Mouse (Mus musculus) left cerebral cortex, adult 2 months (tissue): Measurements from ENCODE around the gene Zfhx2. TPM values are rescaled to one million over a fixed set of nuclear protein-coding genes. Genes with fewer than 3 reads are reported as not detected.
"Not testable (repeated sequence)": the region's sequence is repeated elsewhere in the genome, so short reads cannot be mapped to it uniquely, and the experiment has no call there.

Experiments used
- DNase-seq, 2 experiments: peaks; one replicate each; pipeline ENCODE4 v3.0.0; 2021 to 2022; ENCODE audit warnings: low spot score in 2 of 2, mixed read lengths in 1 of 2; ENCODE audit errors: extremely low spot score in 1 of 2
- H3K27ac ChIP-seq: fragments of 200-600 bp; 2 replicates; pipeline ENCODE4 v1.8.1; 2022
- H3K4me3 ChIP-seq: fragments of 200-600 bp; 2 replicates; pipeline ENCODE4 v1.8.1; 2022
- CTCF ChIP-seq: fragments of 200-600 bp; IDR thresholded peaks from 2 replicates; pipeline ENCODE4 v1.8.1; 2022; ENCODE audit warnings: antibody characterized with exemption, mild to moderate bottlenecking, moderate library complexity
- intact Hi-C: fragments of 180-260 bp; cut with DNase I; formaldehyde crosslinking; loops from one replicate; pipeline ENCODE4 v1.15.1; 2025
- total RNA-seq, 2 experiments: library from RNA; stranded (reverse); gene quantifications; 2 replicates each; pipeline ENCODE4 v1.2.3; 2021

Zfhx2 gene
- total RNA-seq, 2 experiments from 2014 or later, result 47.0 to 61.6 TPM

GRCm38 (mm10) chr14:55055167-55055834 is 36.8 kb downstream of the Zfhx2 start:
- peak; percentile 84 to 90 for DNase-seq
- TF ChIP-seq CTCF, result peak; percentile 15; the same call in 1 of the 2 replicates
- Histone ChIP-seq H3K27ac (peak overlapping the region; percentile 94), H3K4me3 (peak overlapping the region; percentile 39; the same call in 1 of the 2 replicates)
- intact Hi-C loops, result no loop called here

DNA sequence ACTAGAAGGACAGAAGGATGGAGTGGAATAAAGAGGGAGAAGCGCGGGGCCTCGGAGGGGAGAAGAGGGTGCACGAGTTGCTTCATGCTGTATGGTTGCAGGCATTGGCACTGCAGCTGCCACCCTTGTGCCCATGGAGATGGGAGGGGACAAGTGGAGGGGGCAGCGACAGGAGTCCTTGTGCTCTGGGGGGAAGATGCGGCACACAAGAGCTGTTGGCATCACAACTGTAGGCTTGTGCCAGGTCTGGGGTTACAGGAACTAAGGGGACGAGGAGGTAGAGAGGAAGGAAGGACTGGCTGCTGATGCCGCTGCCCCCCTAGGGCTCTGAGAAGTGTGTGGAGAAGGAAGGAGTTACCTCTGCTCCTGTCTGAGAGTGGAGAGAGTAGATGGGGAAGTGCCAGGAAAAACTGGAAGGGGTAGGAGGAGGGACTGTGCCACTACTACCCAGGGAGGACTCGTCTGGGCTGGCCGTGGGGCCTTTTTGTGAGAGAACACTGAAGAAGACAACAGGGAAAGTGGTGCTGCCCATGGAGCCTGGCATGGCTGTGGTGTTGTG is 37.9 kb downstream of the Zfhx2 start:
- peak in 1 of 2 experiments; percentile 35 for DNase-seq
- H3K27ac ChIP-seq, result peak overlapping the region; percentile 94
- no peak for TF ChIP-seq CTCF
- peak overlapping the region; percentile 39 for H3K4me3 ChIP-seq
- intact Hi-C loops, result loop anchor here (1.0 kb wide), 1 partner anchor 38 kb away; the partner anchor contains the start of gene Zfhx2

DNA sequence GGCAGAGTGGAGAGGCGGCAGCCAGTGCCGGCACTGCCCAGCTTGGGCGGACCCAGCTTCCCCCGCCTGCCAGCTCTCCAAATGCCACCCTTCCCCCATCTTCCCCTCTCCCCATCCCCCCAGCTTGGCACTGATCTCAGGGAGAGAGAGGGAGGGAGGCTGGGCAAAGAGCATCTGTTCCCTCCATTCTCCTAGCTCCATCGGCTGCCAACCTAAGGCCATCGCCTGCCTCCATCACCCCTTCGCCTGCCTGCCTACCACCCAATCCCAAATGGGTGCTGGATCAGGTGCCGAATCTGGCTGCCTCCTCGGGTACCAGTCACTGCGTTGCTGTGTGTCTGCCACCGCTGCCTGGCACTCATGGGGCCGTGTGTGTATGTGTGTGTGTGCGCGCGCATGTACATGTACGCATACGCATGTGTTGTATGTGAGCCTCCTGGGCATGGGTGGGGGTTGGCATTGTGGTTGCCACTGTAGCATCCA is 38.4 kb downstream of the Zfhx2 start:
- DNase-seq, result peak; percentile 76 to 82
- Histone ChIP-seq H3K27ac (peak overlapping the region; percentile 94), H3K4me3 (peak overlapping the region; percentile 39)
- no peak for TF ChIP-seq CTCF
- intact Hi-C loops, result loop anchor here (1.0 to 2.0 kb wide), 2 partner anchors 21 to 39 kb away; partner anchors contain the start of gene Zfhx2

- Histone ChIP-seq H3K4me3 (no peak overlapping the region), H3K27ac (peak overlapping the region; percentile 94)
- intact Hi-C loops, result loop anchor here (2.0 kb wide), 1 partner anchor 20 kb away; no protein-coding TSS in a partner anchor
- no peak for DNase-seq
- TF ChIP-seq CTCF, result no peak
Observed at GRCm38 (mm10) chr14:55053050-55053449, 39.1 kb downstream of the Zfhx2 start.

GRCm38 (mm10) chr14:55052496-55052895 is 39.6 kb downstream of the Zfhx2 start:
- intact Hi-C loops, result loop anchor here (2.0 kb wide), 1 partner anchor 20 kb away; no protein-coding TSS in a partner anchor
- no peak for TF ChIP-seq CTCF
- Histone ChIP-seq H3K27ac (peak overlapping the region; percentile 8; the same call in 1 of the 2 replicates), H3K4me3 (no peak overlapping the region)
- DNase-seq, result peak; percentile 71 to 74

- intact Hi-C loops, result no loop called here
- no peak overlapping the region for H3K27ac ChIP-seq
- no peak overlapping the region for H3K4me3 ChIP-seq
- DNase-seq, result no peak
- no peak for TF ChIP-seq CTCF
Observed at GRCm38 (mm10) chr14:55047971-55048531, 44.1 kb downstream of the Zfhx2 start.

GRCm38 (mm10) chr14:55043694-55044093 is 48.4 kb downstream of the Zfhx2 start:
- H3K4me3 ChIP-seq, H3K27ac ChIP-seq, intact Hi-C loops, DNase-seq: not testable (repeated sequence)

- peak overlapping the region; percentile 16; the same call in 1 of the 2 replicates for H3K4me3 ChIP-seq
- intact Hi-C loops, result loop anchor here (2.0 kb wide), 1 partner anchor 20 kb away; no protein-coding TSS in a partner anchor
- H3K27ac ChIP-seq, result no peak overlapping the region
- no peak for TF ChIP-seq CTCF
- no peak for DNase-seq
Observed at GRCm38 (mm10) chr14:55032695-55033225, 59.4 kb downstream of the Zfhx2 start.

DNA sequence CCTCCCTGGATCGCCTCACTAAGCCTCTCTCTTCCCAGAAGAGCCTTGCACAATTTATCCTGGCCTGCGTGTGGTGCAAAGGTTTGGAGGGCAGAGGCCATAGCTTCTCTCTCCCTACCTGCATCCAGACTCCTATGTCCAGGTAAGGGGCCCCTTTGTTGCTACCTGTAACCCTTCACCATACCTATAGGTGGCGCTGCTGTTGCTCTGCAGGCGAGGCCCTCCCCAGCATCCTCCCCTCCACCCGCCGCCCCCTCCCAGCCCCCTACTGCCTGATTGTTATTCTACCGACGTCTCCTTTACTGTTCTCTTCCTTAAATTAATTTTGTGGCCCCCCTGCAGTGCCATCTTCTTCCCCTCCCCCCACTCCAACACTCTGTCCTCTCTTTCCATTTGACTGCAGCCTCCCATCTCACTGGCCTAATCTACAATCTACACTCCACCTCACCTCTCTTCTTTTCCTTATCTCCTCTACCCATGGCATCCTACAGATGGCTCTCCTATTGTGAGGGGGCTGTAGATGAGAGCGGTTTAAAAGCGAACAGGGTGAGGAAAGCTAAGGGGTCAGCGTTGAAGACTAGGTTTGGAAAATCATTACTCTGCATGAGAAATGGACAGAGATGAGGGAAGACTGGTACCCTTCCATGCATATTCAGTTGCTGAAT is 63.0 kb downstream of the Zfhx2 start:
- no peak for DNase-seq
- Histone ChIP-seq H3K4me3 (no peak overlapping the region), H3K27ac (no peak overlapping the region)
- peak; percentile 78 for TF ChIP-seq CTCF
- intact Hi-C loops, result loop anchor here (5.0 kb wide), 1 partner anchor 33 kb away; no protein-coding TSS in a partner anchor

GRCm38 (mm10) chr14:55028333-55028835 is 63.7 kb downstream of the Zfhx2 start:
- no peak overlapping the region for H3K4me3 ChIP-seq

DNA sequence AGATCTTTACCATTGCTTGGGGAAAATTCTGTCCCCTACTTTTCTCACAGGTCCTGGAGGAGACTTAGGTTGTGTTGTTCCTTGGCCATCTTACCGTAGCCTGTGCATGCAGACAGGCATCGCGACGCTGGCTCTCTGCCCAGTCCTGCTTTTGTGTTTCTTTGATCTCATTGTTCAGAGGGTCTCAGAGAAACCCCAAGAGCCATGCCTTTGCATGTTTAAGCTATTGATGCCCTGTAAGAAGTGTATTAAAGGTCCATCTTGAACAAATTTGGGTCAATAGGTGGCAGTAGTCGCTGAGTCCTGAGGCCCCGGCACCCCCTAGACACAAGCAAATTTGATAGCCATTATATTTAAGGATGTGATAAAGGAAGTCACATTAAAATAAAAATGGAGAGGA is 64.5 kb downstream of the Zfhx2 start:
- TF ChIP-seq CTCF, result peak; percentile 42
- no peak overlapping the region for H3K27ac ChIP-seq
- no peak overlapping the region for H3K4me3 ChIP-seq
- DNase-seq, result no peak
- intact Hi-C loops, result loop anchor here (1.0 to 5.0 kb wide), 2 partner anchors 35 to 74 kb away; no protein-coding TSS in a partner anchor

More at GRCm38 (mm10) chr14:55028333-55028835, 63.7 kb downstream of the Zfhx2 start:
- no peak overlapping the region for H3K27ac ChIP-seq
- DNase-seq, result no peak
- TF ChIP-seq CTCF, result no peak
- intact Hi-C loops, result loop anchor here (5.0 kb wide), 1 partner anchor 34 kb away; no protein-coding TSS in a partner anchor
